Mouse (Mus musculus): Measurements from ENCODE around the gene Gm4792. TPM values are rescaled to one million over a fixed set of nuclear protein-coding genes. Genes with fewer than 3 reads are reported as not detected.

Gm4792 gene
- not detected for total RNA-seq (2021)
- long read RNA-seq, result 0 reads

DNA sequence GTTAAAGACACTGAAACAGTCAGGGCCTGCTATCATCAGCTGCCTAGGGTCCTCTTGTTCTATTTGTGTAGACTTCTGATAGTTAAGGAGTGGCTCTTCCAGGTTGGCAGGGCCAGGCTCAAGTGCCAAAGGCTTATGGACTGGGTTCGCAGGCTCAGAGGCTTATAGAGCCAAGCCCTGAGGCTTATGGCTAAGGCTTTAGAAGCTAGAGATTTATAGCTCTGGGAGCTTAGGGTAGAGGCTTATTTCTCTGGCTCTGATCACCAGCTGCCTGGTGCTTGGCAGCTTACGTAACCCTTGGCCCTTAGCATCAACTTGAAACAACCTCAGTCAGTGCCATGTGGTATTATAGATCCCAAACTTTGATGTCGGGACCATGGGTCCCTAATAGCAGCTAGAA is at the start of gene Gm4792:
Gene Gm4792 (minus strand): TSS at position 233 of the 400 bp plus-strand sequence.
- DNase-seq (ENCODE audit: low spot score in 2 of 2), result no peak

DNA sequence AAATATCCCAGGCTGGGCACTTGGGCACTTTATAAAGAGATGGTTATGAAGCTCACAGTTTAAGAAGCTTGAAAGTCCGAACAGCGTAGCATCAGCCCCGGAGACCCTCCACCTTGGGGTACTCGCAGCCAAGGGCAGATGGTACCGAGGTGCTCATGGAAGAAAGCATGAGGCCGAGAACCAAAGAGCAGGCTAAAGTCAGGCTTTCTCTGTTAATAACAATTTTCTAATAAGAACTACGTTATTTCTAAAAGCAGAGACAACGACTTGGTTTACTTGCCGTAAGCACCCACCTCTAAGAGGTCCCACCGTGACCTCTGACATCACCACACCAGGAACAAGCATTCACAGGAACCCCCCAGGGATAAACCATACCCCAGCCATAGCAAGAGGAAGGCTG is 49.5 kb upstream of the Gm4792 start:
- no peak for DNase-seq (ENCODE audit: low spot score in 2 of 2)

DNA sequence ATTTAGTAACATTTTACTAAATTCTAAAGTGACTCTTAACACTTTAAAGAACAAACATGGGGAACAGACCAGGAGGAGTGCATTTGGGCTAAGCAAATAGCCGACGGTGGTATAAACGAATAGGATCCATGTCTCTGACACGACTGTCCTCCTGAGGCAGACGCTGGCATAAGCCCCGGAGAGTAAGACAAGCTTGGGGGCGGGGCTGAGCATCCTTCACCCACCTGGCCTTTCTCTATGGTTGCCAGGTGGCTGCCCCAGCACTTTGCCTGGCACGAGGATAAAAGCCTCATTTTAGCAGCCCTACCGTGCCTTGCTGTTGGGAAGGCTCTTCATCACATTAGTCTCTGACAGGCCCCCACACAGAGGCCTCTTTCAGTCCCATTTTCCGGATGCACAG is 48.8 kb upstream of the Gm4792 start:
- no peak for DNase-seq (ENCODE audit: low spot score in 2 of 2)

DNA sequence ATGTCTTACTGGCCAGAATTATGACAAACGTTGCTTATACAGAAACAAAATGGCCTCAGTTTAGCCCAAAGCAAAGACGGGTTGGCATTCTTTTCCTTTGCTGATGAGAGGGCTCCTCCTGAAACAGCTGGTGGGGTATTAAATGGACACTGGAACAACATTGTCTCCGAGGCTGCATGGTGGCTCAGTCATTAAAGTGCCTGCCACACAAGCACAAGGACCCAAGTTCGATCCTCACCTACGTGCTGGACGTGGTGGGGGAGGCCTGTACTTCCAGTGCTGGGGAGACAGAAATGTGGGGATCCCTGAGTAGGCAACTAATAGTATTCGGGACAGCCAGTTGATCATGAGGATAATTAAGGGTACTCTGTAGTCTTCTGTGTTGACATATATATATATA is 48.1 kb upstream of the Gm4792 start:
- DNase-seq (ENCODE audit: low spot score in 2 of 2), result no peak

DNA sequence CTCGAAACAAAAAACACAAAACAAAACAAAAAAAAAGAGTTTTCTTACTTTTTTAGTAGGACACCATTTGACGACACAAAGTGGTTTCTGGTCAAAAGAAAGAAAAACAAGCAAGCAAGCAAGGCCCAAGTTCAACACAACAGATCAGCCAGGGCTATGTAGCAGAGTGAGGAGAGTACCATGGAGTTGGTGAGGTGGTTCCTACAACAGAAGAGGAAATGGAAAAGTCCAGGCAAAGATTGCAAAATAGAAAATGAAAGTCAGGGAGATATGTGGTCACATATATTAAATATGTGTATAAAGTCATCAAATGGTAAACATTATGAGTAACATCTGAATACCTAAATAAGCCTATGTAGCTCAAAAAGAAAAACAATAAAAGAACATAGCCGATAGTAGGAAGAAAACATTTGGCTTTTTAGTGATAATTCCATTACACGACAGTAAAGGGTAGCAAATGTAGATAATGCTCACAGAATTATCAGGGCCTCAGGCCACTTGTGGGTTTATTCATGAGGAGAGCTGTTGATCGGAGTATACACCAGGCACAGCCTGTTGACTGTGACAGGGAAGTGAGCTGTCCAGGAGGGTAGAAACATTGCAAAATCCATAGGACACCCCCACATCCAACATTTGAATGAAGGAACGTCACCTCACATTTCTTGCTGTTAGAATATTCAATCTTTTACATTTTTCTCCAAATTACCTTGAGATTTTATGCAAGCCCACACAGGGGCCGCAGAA is 47.2 kb upstream of the Gm4792 start:
- DNase-seq (ENCODE audit: low spot score in 2 of 2), result no peak

DNA sequence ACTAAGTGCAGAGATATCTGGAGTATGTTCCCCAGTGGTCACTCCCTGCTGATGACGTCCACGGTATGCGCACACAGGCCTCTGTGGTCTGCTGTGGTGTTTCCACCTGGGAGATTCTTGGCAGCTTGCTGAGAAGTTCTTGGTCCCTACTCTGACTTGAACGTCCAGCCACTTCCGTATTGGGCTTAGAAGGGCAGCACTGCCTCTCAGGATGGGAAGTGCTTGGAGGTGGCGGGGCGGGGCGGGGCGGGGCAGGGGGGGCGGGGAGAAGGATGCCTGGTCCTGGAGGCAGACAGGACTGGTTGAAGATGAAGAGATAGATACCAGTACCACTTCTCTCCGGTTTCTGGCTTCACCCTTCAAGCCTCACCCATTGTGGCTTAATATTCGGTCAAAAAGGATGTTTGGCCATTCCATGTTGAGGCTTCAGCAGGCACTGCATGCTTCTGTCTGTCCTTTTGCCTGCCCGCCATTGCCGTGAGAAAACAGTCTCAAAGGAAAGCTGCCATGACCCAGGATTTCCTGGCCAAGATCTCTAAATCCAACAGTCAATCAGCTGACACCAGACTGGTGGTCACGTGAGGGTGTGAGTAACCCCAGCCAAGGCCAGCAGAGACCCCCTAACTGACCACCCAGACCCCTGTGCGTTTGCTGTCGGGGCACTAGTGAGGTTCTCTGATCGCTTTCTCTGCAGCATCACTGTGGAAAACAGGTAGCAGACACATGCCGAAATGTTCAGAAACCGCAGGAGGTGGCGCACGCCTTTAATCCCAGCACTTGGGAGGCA is 46.3 kb upstream of the Gm4792 start:
- DNase-seq (ENCODE audit: low spot score in 2 of 2), result no peak

DNA sequence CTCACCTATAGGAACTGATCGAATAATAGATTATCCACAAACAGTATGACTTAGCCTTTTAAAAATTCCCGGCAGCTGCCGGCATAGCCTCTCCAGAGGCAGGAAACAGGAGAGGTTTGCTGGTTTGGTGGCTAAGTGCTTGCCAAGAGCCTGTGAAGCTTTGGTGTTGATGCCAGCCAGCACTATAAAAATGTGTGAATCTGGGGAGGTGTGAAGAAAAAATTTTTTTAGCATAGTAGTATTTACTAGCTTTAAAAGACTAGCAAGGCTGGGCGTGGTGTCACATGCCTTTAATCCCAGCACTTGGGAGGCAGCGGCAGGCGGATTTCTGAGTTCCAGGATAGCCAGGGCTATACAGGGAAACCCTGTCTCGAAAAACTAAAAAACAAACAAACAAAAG is 45.1 kb upstream of the Gm4792 start:
- no peak for DNase-seq (ENCODE audit: low spot score in 2 of 2)

DNA sequence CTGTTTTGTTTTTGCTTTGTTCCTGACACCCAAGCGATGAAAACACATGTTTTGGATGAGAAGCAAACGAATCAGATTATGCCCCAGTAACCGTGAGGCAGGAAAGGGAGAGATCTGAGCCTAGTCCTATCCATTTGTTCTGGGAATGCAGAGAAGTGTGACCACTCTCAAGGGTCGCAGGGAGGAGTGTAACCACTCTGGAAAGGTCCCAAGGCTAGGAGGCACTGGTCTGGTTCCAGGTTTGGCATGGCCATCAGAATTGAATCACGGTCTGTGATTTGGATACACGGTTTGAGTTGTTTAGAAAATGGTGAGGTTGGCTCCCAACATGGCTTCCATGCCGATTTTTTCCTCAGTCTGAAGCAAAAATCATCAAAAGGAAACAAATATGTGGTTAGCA is 43.8 kb upstream of the Gm4792 start:
- DNase-seq (ENCODE audit: low spot score in 2 of 2), result no peak

DNA sequence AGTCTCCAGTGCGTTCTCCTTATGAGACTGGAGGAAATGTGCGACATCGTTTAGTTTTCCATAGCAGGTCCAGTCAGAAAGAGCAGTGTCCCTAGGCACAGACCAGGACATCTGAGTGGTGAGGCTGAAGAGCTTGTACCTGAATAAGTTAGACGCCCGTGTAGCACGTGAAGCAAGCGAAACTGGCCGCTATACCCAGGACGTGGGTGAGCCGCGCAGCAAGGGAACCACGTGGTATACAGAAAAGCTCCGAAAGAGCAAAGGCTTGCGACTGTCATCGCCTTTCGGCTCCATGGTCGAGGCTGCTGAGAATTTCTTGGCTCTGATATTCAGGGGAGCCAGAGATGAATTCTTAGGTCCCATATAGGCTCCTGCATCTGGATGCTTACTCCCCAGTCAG is 43.0 kb upstream of the Gm4792 start:
- no peak for DNase-seq (ENCODE audit: low spot score in 2 of 2)

DNA sequence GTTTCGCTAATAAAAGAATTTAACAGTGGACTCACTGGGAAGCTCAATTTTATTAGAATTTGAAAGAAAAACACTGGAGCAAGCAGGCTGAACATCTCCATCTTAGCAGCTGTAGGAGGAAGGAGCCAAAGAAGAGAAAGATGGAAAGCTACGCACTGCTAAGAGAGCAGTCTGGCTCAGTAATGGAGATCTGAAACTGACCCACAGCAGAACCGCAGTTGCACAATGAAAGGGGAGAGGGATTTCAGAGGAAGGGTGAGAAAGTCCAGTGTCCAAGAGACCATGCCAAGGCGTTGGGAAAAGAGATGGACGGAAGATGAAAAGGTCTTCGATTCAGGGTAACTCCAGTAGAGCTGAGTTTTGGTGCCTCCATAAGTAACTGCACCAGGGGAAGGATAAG is 37.6 kb upstream of the Gm4792 start:
- DNase-seq (ENCODE audit: low spot score in 2 of 2), result no peak

DNA sequence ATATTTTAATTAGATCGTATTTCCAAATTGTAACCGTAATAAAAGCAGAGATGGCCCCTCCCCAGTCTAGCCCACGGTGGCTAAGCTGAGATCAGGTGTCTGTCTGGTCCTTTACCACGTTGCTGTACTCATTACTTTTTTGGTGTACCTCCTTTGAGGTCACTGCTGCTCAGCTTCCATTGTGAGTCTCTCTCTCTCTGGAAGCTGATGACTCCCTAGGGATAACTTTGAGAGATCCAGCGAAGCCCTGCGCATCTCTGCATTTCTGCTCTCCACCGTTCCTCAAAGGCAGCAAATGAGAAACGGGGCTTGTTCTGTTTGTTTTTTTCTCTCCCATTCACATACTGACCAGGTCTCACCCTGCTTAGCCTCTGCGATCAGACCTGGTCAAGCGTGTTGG is 36.5 kb upstream of the Gm4792 start:
- no peak for DNase-seq (ENCODE audit: low spot score in 2 of 2)

DNA sequence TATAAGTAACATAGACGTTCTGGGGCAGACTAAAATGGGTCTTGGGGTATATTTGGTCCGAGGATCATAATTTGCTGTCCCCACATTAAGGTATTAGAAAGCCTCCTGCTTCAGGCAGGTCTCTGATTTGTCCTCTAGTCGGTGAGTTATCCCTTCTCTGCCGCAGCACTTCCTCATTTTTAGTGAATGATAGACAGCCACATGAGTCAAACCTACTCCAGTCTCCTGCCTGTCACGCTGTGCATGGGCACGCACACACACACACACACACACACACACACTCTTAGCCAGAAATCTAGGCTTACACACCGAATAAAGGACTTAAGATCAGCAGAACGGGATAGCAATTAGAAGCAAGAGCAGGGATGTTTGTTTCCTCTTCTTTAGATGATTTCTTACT is 34.8 kb upstream of the Gm4792 start:
- no peak for DNase-seq (ENCODE audit: low spot score in 2 of 2)

DNA sequence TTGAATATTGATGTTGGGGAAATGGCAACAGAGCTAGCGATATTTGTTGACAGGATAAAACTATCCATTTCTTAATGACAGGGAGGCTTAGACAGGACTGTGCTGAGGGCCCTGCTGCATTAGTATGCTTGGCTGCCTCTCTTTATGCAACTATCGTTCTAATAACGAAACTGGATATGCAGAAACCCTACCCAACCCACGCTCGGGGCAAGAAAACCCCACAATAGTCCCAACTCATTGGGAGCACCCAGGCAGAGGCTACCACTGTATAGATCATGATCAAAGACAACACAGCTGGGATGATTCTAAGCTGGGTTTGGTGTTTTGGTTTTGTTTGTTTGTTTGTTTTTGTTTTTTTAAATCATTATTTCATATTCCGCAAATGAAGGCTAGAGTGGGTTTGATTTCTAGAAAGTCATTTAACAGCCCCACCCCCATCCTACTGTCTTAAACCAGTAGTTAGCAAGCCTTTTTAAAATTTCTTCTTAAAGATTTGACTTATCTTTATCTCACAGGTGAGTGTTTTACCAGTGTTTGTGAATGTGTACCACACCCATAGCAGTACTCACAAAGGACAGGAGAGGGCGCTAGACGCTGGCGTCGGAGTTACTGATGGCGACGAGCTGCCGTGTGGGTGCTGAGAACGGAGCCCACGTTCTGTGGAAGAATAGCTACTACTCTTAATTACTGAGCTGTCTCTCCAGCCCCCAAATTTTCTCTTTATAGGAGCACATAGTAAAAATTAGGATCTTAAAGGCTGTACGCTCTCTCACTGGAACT is 34.0 kb upstream of the Gm4792 start:
- DNase-seq (ENCODE audit: low spot score in 2 of 2), result no peak

DNA sequence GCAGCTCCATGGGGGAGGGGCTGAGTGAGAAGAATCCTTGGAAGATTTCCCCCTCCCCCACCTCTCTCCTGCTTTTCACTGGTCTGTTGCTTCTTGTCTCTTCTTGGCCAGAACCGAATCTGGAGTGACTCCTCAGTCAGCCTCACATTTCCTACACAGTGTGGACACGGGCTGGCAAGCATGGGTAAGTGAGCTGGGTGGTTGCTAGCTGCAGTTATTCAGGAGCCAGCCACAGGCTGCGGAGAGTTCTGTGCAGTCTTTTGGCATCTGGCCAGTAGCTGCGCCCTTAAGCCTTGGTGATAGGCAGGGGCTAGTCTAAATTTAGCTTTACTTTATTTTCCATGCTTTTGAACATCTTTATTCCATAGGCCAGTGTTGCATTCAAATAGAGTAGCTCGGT is 31.5 kb upstream of the Gm4792 start:
- DNase-seq (ENCODE audit: low spot score in 2 of 2), result no peak

DNA sequence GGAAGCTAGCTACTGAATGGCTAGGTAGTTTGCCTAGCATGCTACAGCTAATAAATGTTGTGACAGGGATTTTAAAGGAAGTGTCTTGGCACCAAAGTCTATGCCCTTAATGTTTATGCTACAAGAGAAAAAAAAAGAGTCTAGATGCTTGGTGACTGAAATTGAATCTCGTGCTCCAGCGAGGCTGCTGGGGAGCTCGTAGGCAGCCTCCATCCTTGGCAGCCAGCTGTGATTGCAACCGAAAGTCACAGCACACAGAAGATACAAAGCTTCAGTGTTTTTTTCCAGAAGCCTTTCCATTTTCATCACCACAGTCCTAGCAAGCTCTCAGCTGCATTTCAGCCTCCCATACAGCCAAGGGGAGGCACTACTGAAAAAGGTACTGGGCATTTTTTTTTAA is 20.1 kb upstream of the Gm4792 start:
- DNase-seq (ENCODE audit: low spot score in 2 of 2), result no peak

DNA sequence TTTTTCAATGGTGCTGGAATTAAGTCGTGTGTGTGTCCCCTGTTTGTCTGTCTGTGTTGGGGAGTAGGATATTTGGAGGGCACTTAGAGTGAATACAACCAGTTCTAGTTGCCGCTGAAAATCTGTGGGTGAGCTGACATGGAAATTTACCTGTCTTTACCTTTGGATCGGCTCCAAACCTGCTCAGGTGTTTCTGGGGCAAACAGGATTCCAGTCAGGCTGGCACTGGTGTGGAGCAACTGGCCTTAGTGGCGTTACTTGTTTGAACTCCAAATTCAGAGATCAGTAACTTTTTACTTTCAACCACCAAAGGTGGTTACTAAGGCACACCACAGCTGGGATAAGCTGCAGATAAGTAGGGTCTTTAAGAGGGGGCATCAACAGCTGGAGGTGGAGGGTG is 14.6 kb upstream of the Gm4792 start:
- no peak for DNase-seq (ENCODE audit: low spot score in 2 of 2)

DNA sequence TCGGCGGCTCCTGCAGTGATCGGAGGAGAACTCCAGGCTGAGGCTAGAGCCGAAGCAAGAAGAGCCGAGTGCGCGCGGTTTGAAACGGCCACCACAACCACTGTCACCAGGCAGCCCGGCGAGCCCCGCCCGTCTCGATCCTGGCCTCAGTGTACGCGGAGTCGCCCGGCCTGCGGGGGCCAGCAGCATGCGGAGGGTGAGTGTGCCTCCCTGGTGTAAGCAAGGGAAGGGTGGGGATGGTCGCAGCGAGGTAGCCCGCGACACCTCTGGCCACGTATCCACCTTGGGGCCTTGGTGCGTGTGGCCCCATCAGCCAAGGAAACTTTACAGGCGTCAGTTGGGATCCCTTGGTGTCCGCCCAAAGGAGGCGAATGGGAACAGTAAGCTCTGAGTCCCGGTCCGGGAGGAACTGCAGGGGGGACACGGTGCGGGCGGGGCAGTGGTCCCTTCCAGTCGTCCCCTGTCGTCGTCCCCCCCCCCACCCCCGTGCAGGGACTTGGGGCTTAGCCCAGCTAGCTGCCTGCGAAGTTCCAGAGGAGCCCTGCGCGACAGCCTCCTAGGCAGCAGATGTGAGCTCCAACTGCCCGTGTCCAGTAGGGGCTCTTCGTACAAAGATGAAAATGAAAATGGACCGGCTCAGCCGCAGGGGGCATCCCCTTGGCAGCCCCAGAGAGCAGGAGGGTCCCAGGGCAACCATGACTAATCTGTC is 13.7 kb upstream of the Gm4792 start:
- no peak for DNase-seq (ENCODE audit: low spot score in 2 of 2)

DNA sequence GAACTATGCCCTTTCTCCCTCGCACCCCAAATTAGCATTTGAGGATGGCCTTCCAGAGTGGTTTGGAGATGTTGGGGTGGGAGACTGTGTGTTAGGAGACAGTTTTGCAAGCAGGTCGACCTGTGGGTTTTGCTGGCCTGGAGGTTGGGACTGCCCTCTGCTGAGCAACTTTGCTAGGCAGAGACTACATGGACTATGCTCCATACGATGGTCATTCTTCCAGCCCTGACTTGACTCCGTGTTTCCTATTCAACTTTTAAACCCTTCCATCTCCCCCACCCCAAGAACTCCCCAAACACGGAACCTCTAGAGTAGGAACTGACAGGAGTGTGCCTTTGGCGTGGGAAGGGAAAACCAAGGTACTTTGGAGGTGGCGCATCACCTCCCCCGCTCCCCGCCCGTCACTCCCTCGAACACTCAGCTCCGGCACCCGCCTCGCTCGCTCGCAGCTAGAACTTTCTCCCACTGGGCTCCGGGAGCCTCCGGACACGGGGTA is 13.1 kb upstream of the Gm4792 start, which contains the start of gene Tmcc3:
Gene Tmcc3 (plus strand): TSS at position 439 of the 496 bp plus-strand sequence.
- no peak for DNase-seq (ENCODE audit: low spot score in 2 of 2)

DNA sequence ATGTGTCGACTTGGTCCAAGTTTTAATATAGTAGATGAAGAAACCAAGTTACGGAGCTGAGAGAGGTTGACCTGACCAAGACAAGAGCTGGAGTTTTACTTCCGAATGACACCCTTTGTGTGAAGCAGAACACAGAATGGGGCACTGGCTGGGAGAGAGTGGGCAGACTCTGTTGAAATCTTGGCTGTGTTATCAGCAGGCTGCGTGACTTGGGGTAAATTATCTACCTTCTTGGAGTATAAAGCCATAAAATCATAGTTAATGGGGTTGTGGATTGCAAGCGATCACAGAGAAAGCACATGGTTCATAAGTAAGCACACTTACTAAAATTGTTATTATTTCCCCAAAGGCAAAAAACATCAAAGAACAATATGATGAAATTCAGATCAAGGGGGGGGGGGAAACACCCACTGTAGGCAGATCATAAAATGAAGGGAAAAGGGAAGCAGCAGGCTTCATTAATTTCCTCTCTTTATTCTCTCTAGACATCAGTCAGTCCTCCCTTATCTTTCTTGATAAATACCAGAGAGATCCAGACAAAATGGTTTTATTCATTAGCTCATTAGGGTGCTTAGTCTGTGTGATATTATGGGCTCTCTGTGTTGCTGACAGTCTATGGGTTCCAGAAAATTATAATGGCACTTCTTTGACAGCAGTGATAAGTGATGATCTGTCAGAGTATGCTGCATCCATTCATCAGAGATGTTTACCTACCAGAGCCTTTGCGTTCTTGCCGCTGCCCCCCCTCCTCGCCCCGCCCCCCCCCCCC is 12.2 kb upstream of the Gm4792 start:
- DNase-seq (ENCODE audit: low spot score in 2 of 2), result no peak

DNA sequence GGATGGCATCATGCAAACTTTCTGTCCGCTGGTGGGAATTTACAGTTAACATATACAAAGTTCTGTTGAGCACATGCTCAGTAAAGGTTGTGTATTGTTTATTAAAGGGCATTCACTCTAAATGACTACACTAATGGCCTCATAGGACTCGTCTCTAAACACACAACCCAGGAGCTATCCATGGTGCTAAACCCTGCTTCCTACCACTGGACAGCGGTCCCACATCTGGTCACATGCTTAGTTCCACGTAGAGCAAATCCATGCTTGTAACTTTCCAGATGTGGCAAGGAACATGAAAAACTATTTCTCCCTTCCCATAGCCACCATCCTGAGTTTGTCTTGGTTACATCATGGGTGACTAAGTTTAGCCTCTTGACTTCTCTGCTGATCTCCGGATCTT is 7.0 kb upstream of the Gm4792 start:
- DNase-seq (ENCODE audit: low spot score in 2 of 2), result no peak
